8 mouse cellular contexts compared by ENCODE assay signal in genomic region chr19:5389647-5390046, GRCm38 (mm10). TPM values are rescaled to one million over a fixed set of nuclear protein-coding genes. Genes with fewer than 3 reads are reported as not detected.
DNase-seq lines count a peak whose midpoint lies in the region; ATAC-seq and TF ChIP-seq lines count a peak whose summit lies in the region.

No protein-coding gene starts in this region.

- H3K9ac ChIP-seq in heart, embryonic 16.5 days (ENCODE audit: low read length), result peak overlapping the region; percentile 88
- peak overlapping the region; percentile 87; the same call in 1 of the 2 replicates for H3K9ac ChIP-seq in midbrain, embryonic 11.5 days (ENCODE audit: low read length)

- H3K27ac ChIP-seq in cortical plate, adult 2 months (ENCODE audit: insufficient read depth, low read length), result no peak overlapping the region
- H3K27ac ChIP-seq in heart, embryonic 16.5 days (ENCODE audit: low read length), result peak overlapping the region; percentile 88
- peak overlapping the region; percentile 92 for H3K27ac ChIP-seq in limb, embryonic 10.5 days
- H3K27ac ChIP-seq in midbrain, embryonic 11.5 days (ENCODE audit: low read depth, low read length), result no peak overlapping the region
- H3K27ac ChIP-seq in thymus, adult 2 months (ENCODE audit: control insufficient read depth, insufficient read depth, low read length), result peak overlapping the region; percentile 94

- DNase-seq in cerebellum, adult 9-11 months, result peak; percentile 52
- no peak for DNase-seq in cerebellum, adult 9-10 months
- DNase-seq in limb, embryonic 10.5 days (ENCODE audit: low spot score), result peak; percentile 52
- peak; percentile 85 for DNase-seq in midbrain, embryonic 11.5 days (ENCODE audit: low spot score, missing footprints)
- peak; percentile 82 for DNase-seq in thymus, adult 2 months
- DNase-seq in right cerebral cortex, postnatal 14 days, result no peak

- peaks cover 9% of the 10 kb centered on the region for H3K36me3 ChIP-seq in heart, embryonic 16.5 days (ENCODE audit: control insufficient read depth, insufficient read depth)
- H3K36me3 ChIP-seq in limb, embryonic 10.5 days, result peaks cover 21% of the 10 kb centered on the region
- peaks cover 4% of the 10 kb centered on the region for H3K36me3 ChIP-seq in midbrain, embryonic 11.5 days (ENCODE audit: control insufficient read depth, insufficient read depth, low read length)
- H3K36me3 ChIP-seq in thymus, adult 2 months (ENCODE audit: control insufficient read depth, insufficient read depth, low read length), result peaks cover 2% of the 10 kb centered on the region; the same call in 1 of the 2 replicates

- TF ChIP-seq CTCF in cortical plate, adult 2 months (IDR thresholded peaks at IDR 0.05; ENCODE audit: extremely low read depth, insufficient read depth, low read length), result no peak
- 0 out of 2 replicates have a peak, but pooled peaks have one; percentile 10 for TF ChIP-seq CTCF in thymus, adult 2 months (IDR thresholded peaks at IDR 0.05; ENCODE audit: borderline replicate concordance, control insufficient read depth, extremely low read depth, insufficient read depth, low read length, poor library complexity)

- no peak for TF ChIP-seq POLR2A in cortical plate, adult 2 months (IDR thresholded peaks at IDR 0.05; ENCODE audit: extremely low read depth, insufficient read depth, low read length)
- TF ChIP-seq POLR2A in thymus, adult 2 months (IDR thresholded peaks at IDR 0.05; ENCODE audit: control insufficient read depth, extremely low read depth, insufficient read depth, low read length, poor library complexity), result peak; percentile 71; the same call in 1 of the 2 replicates

- peak overlapping the region; percentile 90 for H3K4me2 ChIP-seq in heart, embryonic 16.5 days (ENCODE audit: low read depth, low read length)
- H3K4me2 ChIP-seq in midbrain, embryonic 11.5 days, result peak overlapping the region; percentile 97

- peaks cover 3% of the 10 kb centered on the region for H3K4me1 ChIP-seq in cortical plate, adult 2 months (ENCODE audit: control insufficient read depth, insufficient read depth, low read length)
- H3K4me1 ChIP-seq in heart, embryonic 16.5 days (ENCODE audit: control insufficient read depth, insufficient read depth, low read length), result peaks cover 32% of the 10 kb centered on the region
- H3K4me1 ChIP-seq in limb, embryonic 10.5 days, result peaks cover 39% of the 10 kb centered on the region
- peaks cover 24% of the 10 kb centered on the region for H3K4me1 ChIP-seq in midbrain, embryonic 11.5 days (ENCODE audit: control insufficient read depth, insufficient read depth, low read length)
- H3K4me1 ChIP-seq in thymus, adult 2 months (replicated peaks; ENCODE audit: control insufficient read depth, insufficient read depth, low read length), result peaks cover 19% of the 10 kb centered on the region

- H3K27me3 ChIP-seq in heart, embryonic 16.5 days (ENCODE audit: control insufficient read depth, insufficient read depth, low read length), result no peaks in the 10 kb centered on the region
- H3K27me3 ChIP-seq in limb, embryonic 10.5 days (ENCODE audit: low read depth, poor library complexity, severe bottlenecking), result no peaks in the 10 kb centered on the region
- no peaks in the 10 kb centered on the region for H3K27me3 ChIP-seq in midbrain, embryonic 11.5 days (ENCODE audit: control insufficient read depth, insufficient read depth, low read length)
- no peaks in the 10 kb centered on the region for H3K27me3 ChIP-seq in thymus, adult 2 months (ENCODE audit: control insufficient read depth, insufficient read depth, low read length)

- 20% methylated on average over 12 of the region's 12 CpGs for WGBS in heart, embryonic 16.5 days
- 32% methylated on average over 12 of the region's 12 CpGs for WGBS in limb, embryonic 10.5 days
- 57% methylated on average over 12 of the region's 12 CpGs for WGBS in midbrain, embryonic 11.5 days
- WGBS in thymus, adult 2 months, result 2% methylated on average over 12 of the region's 12 CpGs

- ATAC-seq in heart, embryonic 16.5 days (replicated peaks; ENCODE audit: extremely low read depth, insufficient read depth, low FRiP score), result no peak
- no peak for ATAC-seq in midbrain, embryonic 11.5 days (ENCODE audit: low FRiP score)

- H3K9me3 ChIP-seq in heart, embryonic 16.5 days (replicated peaks; ENCODE audit: control insufficient read depth, low read length), result no peaks in the 10 kb centered on the region
- no peaks in the 10 kb centered on the region for H3K9me3 ChIP-seq in limb, embryonic 10.5 days (replicated peaks)
- no peaks in the 10 kb centered on the region for H3K9me3 ChIP-seq in midbrain, embryonic 11.5 days (ENCODE audit: control insufficient read depth, low read length)

- H3K4me3 ChIP-seq in cortical plate, adult 2 months (ENCODE audit: insufficient read depth, low read length), result peak overlapping the region; percentile 98
- H3K4me3 ChIP-seq in heart, embryonic 16.5 days (ENCODE audit: low read length), result peak overlapping the region; percentile 99
- H3K4me3 ChIP-seq in limb, embryonic 10.5 days, result peak overlapping the region; percentile 100
- peak overlapping the region; percentile 100 for H3K4me3 ChIP-seq in midbrain, embryonic 11.5 days (ENCODE audit: low read depth, low read length)
- H3K4me3 ChIP-seq in thymus, adult 2 months (ENCODE audit: control insufficient read depth, insufficient read depth, low read length), result peak overlapping the region; percentile 56

RNA-seq across cellular contexts. Expression of gene Sart1, which starts 1.1 kb away (rescaled TPM):
- polyA plus RNA-seq in cortical plate, adult 2 months (2012; rRNA removed), result 71.0 and 76.4 TPM in 2 replicates
- 49.6 and 54.7 TPM in 2 replicates for polyA plus RNA-seq in heart, embryonic 16.5 days (2015; fragmentation: Nextera tagmentation; extraction: Ambion mirVana)
- polyA plus RNA-seq in limb, embryonic 10.5 days (2016; fragmentation: Nextera tagmentation; extraction: Ambion mirVana), result 103 and 111 TPM in 2 replicates
- 74.0 and 81.0 TPM in 2 replicates for polyA plus RNA-seq in midbrain, embryonic 11.5 days (2014; fragmentation: Nextera tagmentation; extraction: Ambion mirVana)
- 41.6 and 48.9 TPM in 2 replicates for polyA plus RNA-seq in thymus, adult 2 months (2012; rRNA removed)

RNA-seq across cellular contexts. Expression of gene Tsga10ip, which starts 12.7 kb away (rescaled TPM):
- polyA plus RNA-seq in cortical plate, adult 2 months (2012; rRNA removed), result not detected in 2 replicates
- 1.6 and 2.1 TPM in 2 replicates for polyA plus RNA-seq in heart, embryonic 16.5 days (2015; fragmentation: Nextera tagmentation; extraction: Ambion mirVana)
- polyA plus RNA-seq in limb, embryonic 10.5 days (2016; fragmentation: Nextera tagmentation; extraction: Ambion mirVana), result not detected in 2 replicates
- polyA plus RNA-seq in midbrain, embryonic 11.5 days (2014; fragmentation: Nextera tagmentation; extraction: Ambion mirVana), result not detected in 2 replicates
- polyA plus RNA-seq in thymus, adult 2 months (2012; rRNA removed), result 0.14 and 0.59 TPM in 2 replicates

RNA-seq across cellular contexts. Expression of gene Banf1, which starts 22.7 kb away (rescaled TPM):
- polyA plus RNA-seq in cortical plate, adult 2 months (2012; rRNA removed), result 92.0 and 104 TPM in 2 replicates
- polyA plus RNA-seq in heart, embryonic 16.5 days (2015; fragmentation: Nextera tagmentation; extraction: Ambion mirVana), result 441 and 465 TPM in 2 replicates
- 607 and 678 TPM in 2 replicates for polyA plus RNA-seq in limb, embryonic 10.5 days (2016; fragmentation: Nextera tagmentation; extraction: Ambion mirVana)
- polyA plus RNA-seq in midbrain, embryonic 11.5 days (2014; fragmentation: Nextera tagmentation; extraction: Ambion mirVana), result 477 and 512 TPM in 2 replicates
- 294 and 314 TPM in 2 replicates for polyA plus RNA-seq in thymus, adult 2 months (2012; rRNA removed)

RNA-seq across cellular contexts. Expression of gene Eif1ad, which starts 23.1 kb away (rescaled TPM):
- 26.8 and 27.0 TPM in 2 replicates for polyA plus RNA-seq in cortical plate, adult 2 months (2012; rRNA removed)
- polyA plus RNA-seq in heart, embryonic 16.5 days (2015; fragmentation: Nextera tagmentation; extraction: Ambion mirVana), result 44.5 and 45.2 TPM in 2 replicates
- 99.4 and 109 TPM in 2 replicates for polyA plus RNA-seq in limb, embryonic 10.5 days (2016; fragmentation: Nextera tagmentation; extraction: Ambion mirVana)
- polyA plus RNA-seq in midbrain, embryonic 11.5 days (2014; fragmentation: Nextera tagmentation; extraction: Ambion mirVana), result 68.1 and 73.9 TPM in 2 replicates
- polyA plus RNA-seq in thymus, adult 2 months (2012; rRNA removed), result 50.0 and 51.3 TPM in 2 replicates

RNA-seq across cellular contexts. Expression of gene Drap1, which starts 35.1 kb away (rescaled TPM):
- 285 and 320 TPM in 2 replicates for polyA plus RNA-seq in cortical plate, adult 2 months (2012; rRNA removed)
- 219 and 232 TPM in 2 replicates for polyA plus RNA-seq in heart, embryonic 16.5 days (2015; fragmentation: Nextera tagmentation; extraction: Ambion mirVana)
- 224 and 246 TPM in 2 replicates for polyA plus RNA-seq in limb, embryonic 10.5 days (2016; fragmentation: Nextera tagmentation; extraction: Ambion mirVana)
- polyA plus RNA-seq in midbrain, embryonic 11.5 days (2014; fragmentation: Nextera tagmentation; extraction: Ambion mirVana), result 187 and 204 TPM in 2 replicates
- polyA plus RNA-seq in thymus, adult 2 months (2012; rRNA removed), result 112 and 133 TPM in 2 replicates

Comparison
In these comparisons a context has a peak if more than half of its experiments do, and no peak if none do; other contexts are left out.
1. DNase-seq: peak in cerebellum, adult 9-11 months (single experiment), limb, embryonic 10.5 days (single experiment), midbrain, embryonic 11.5 days (single experiment) and thymus, adult 2 months (single experiment); none in cerebellum, adult 9-10 months (single experiment) and right cerebral cortex, postnatal 14 days (single experiment).
2. H3K27ac ChIP-seq: peak in heart, embryonic 16.5 days (single experiment), limb, embryonic 10.5 days (single experiment) and thymus, adult 2 months (single experiment); none in cortical plate, adult 2 months (single experiment) and midbrain, embryonic 11.5 days (single experiment).
3. Peak in every context shown above with its lines, with median percentiles within 50 percentile points of each other: H3K4me3 ChIP-seq.